Mouse (Mus musculus) brain, embryonic 14.5 days (tissue): ENCODE measurements around the gene Cinp. TPM values are rescaled to one million over a fixed set of nuclear protein-coding genes. Genes with fewer than 3 reads are reported as not detected.
A peak's percentile ranks its signal among the peaks of the same experiment; 100 is the strongest.

ENCODE experiments used
- DNase-seq: peaks from one replicate; pipeline ENCODE4 v3.0.0-alpha.2; 2011; ENCODE audit warnings: low read depth
- CTCF ChIP-seq: fragments of 200-500 bp; IDR thresholded peaks from 2 replicates; pipeline ENCODE4 v1.5.1; 2012; ENCODE audit warnings: inconsistent platforms, mild to moderate bottlenecking, moderate library complexity, borderline replicate concordance; ENCODE audit not compliant: insufficient read depth, insufficient read length; ENCODE audit errors: extremely low read depth
- POLR2A ChIP-seq: fragments of 200-500 bp; IDR thresholded peaks from 2 replicates; pipeline ENCODE4 v1.6.1; 2012; ENCODE audit warnings: mild to moderate bottlenecking, inconsistent platforms, borderline replicate concordance; ENCODE audit not compliant: poor library complexity, insufficient read depth, insufficient read length, severe bottlenecking; ENCODE audit errors: extremely low read depth
- polyA plus RNA-seq: library from polyadenylated mRNA; depleted of rRNA; stranded (reverse); fragments of >200 nt; gene quantifications from 2 replicates; pipeline ENCODE4 v1.2.3, GENCODE M21; 2012

Gene Cinp
- polyA plus RNA-seq, 1 experiment: 70.0 TPM

- DNase-seq: no peak
- TF ChIP-seq CTCF (no peak), POLR2A (no peak)
These were observed 31.7 kb downstream of the Cinp start for GRCm38 (mm10) chr12:110857196-110857595.

GRCm38 (mm10) chr12:110854786-110855737, 33.9 kb downstream of the Cinp start:
- no peak for DNase-seq
- TF ChIP-seq CTCF (no peak), POLR2A (no peak)

- DNase-seq: no peak
- TF ChIP-seq CTCF (no peak), POLR2A (no peak)
These were observed 37.0 kb downstream of the Cinp start for GRCm38 (mm10) chr12:110851923-110852322.

GRCm38 (mm10) chr12:110851414-110851813, 37.5 kb downstream of the Cinp start:
- no peak for DNase-seq
- TF ChIP-seq POLR2A (no peak), CTCF (no peak)

GRCm38 (mm10) chr12:110850929-110851256, 38.1 kb downstream of the Cinp start:
- TF ChIP-seq CTCF (no peak), POLR2A (no peak)
- no peak for DNase-seq

- TF ChIP-seq POLR2A (no peak; the same call in 1 of the 2 replicates), CTCF (no peak)
- DNase-seq: peak; percentile 86
These were observed 38.7 kb downstream of the Cinp start, which contains the start of gene Zfp839 for GRCm38 (mm10) chr12:110850010-110850928. Gene Zfp839 (plus strand): TSS chr12:110850253.

GRCm38 (mm10) chr12:110846191-110846765, 42.7 kb downstream of the Cinp start:
- TF ChIP-seq CTCF: no peak
- no peak for TF ChIP-seq POLR2A
- DNase-seq: no peak

GRCm38 (mm10) chr12:110845131-110845880, 43.6 kb downstream of the Cinp start:
- no peak for TF ChIP-seq POLR2A
- TF ChIP-seq CTCF: no peak
- DNase-seq: peak; percentile 91

GRCm38 (mm10) chr12:110844227-110845130, 44.5 kb downstream of the Cinp start:
- DNase-seq: no peak
- TF ChIP-seq CTCF: no peak
